Mouse (Mus musculus) thymus, adult 2 months (tissue): Measurements from ENCODE around the gene Dpy19l1. TPM values are rescaled to one million over a fixed set of nuclear protein-coding genes. Genes with fewer than 3 reads are reported as not detected.

ENCODE experiments used
- DNase-seq: peaks from one replicate; pipeline ENCODE4 v3.0.0; 2021
- H3K27ac ChIP-seq: fragments of 200-500 bp; 2 replicates; pipeline ENCODE4 v1.5.1; 2012; ENCODE audit warnings: low read length, control low read depth; ENCODE audit not compliant: control insufficient read depth, insufficient read depth
- H3K27me3 ChIP-seq: fragments of 200-500 bp; 2 replicates; pipeline ENCODE4 v1.6.1; 2012; ENCODE audit warnings: mild to moderate bottlenecking, low read length, moderate library complexity, mixed read lengths; ENCODE audit not compliant: control insufficient read depth, insufficient read depth
- H3K36me3 ChIP-seq: fragments of 200-500 bp; 2 replicates; pipeline ENCODE4 v1.6.1; 2012; ENCODE audit warnings: mild to moderate bottlenecking, low read length, moderate library complexity; ENCODE audit not compliant: control insufficient read depth, insufficient read depth
- H3K4me1 ChIP-seq: fragments of 200-500 bp; replicated peaks from 2 replicates; pipeline ENCODE4 v1.6.1; 2012; ENCODE audit warnings: low read length; ENCODE audit not compliant: control insufficient read depth, insufficient read depth
- H3K4me3 ChIP-seq: fragments of 200-500 bp; 2 replicates; pipeline ENCODE4 v1.5.1; 2012; ENCODE audit warnings: mild to moderate bottlenecking, low read length, control low read depth, moderate library complexity; ENCODE audit not compliant: control insufficient read depth, insufficient read depth
- CTCF ChIP-seq: fragments of 200-500 bp; IDR thresholded peaks from 2 replicates; pipeline ENCODE4 v1.5.1; 2012; ENCODE audit warnings: mild to moderate bottlenecking, control low read depth, low read length, moderate library complexity, borderline replicate concordance; ENCODE audit not compliant: control insufficient read depth, poor library complexity, insufficient read depth; ENCODE audit errors: extremely low read depth
- POLR2A ChIP-seq: fragments of 200-500 bp; IDR thresholded peaks from 2 replicates; pipeline ENCODE4 v1.6.1; 2012; ENCODE audit warnings: mild to moderate bottlenecking, low read length, control low read depth, moderate library complexity; ENCODE audit not compliant: control insufficient read depth, poor library complexity, insufficient read depth; ENCODE audit errors: extremely low read depth
- WGBS: fragments of 180-500 bp; shearing (Covaris S2); methylation state at CpG from one replicate; pipeline ENCODE4 v1.1.7; 2018; 5-methylcytosine and 5-hydroxymethylcytosine counted together
- polyA plus RNA-seq: library from polyadenylated mRNA; depleted of rRNA; stranded (reverse); fragments of >200 nt; gene quantifications from 2 replicates; pipeline ENCODE4 v1.2.3, GENCODE M21; 2012; rRNA removed

Gene Dpy19l1
- polyA plus RNA-seq, 1 experiment, result 9.9 TPM

- DNase-seq, result no peak
- WGBS, result 95% methylated on average over 8 of the region's 8 CpGs
- no peaks in the 10 kb centered on the region for H3K4me1 ChIP-seq
- no peaks in the 10 kb centered on the region for H3K36me3 ChIP-seq
- H3K27me3 ChIP-seq, result no peaks in the 10 kb centered on the region
- TF ChIP-seq CTCF, result no peak
- TF ChIP-seq POLR2A, result no peak
- H3K27ac ChIP-seq, result no peak overlapping the region
- no peak overlapping the region for H3K4me3 ChIP-seq
Observed at GRCm38 (mm10) chr9:24390807-24391370, 112.1 kb downstream of the Dpy19l1 start.

GRCm38 (mm10) chr9:24387230-24387629 lies 115.7 kb downstream of the Dpy19l1 start:
- Histone ChIP-seq H3K4me3 (no peak overlapping the region), H3K36me3 (no peaks in the 10 kb centered on the region), H3K27ac (no peak overlapping the region), H3K27me3 (no peaks in the 10 kb centered on the region), H3K4me1 (no peaks in the 10 kb centered on the region)
- DNase-seq, result no peak
- TF ChIP-seq CTCF (no peak), POLR2A (no peak)

GRCm38 (mm10) chr9:24379321-24379720 lies 123.6 kb downstream of the Dpy19l1 start:
- Histone ChIP-seq H3K27ac (no peak overlapping the region), H3K4me1 (no peaks in the 10 kb centered on the region), H3K36me3 (no peaks in the 10 kb centered on the region), H3K27me3 (no peaks in the 10 kb centered on the region), H3K4me3 (no peak overlapping the region)
- WGBS, result 87% methylated on average over 3 of the region's 3 CpGs
- no peak for TF ChIP-seq POLR2A
- no peak for TF ChIP-seq CTCF
- no peak for DNase-seq

GRCm38 (mm10) chr9:24378848-24379247 lies 124.1 kb downstream of the Dpy19l1 start:
- H3K4me1 ChIP-seq, result no peaks in the 10 kb centered on the region
- H3K4me3 ChIP-seq, result no peak overlapping the region
- no peak for TF ChIP-seq POLR2A
- no peak overlapping the region for H3K27ac ChIP-seq
- no peaks in the 10 kb centered on the region for H3K36me3 ChIP-seq
- DNase-seq, result no peak
- H3K27me3 ChIP-seq, result no peaks in the 10 kb centered on the region
- WGBS, result 97% methylated on average over 2 of the region's 2 CpGs

Other genes starting within 250 kb of the Dpy19l1 start
- gene Cypt4, start 122.1 kb upstream of the Dpy19l1 start, polyA plus RNA-seq, result not detected in 2 replicates
- not detected in 2 replicates for gene Dpy19l2, start 193.2 kb upstream of the Dpy19l1 start, polyA plus RNA-seq